Mouse (Mus musculus): ENCODE measurements around the gene Atp5e. TPM values are rescaled to one million over a fixed set of nuclear protein-coding genes. Genes with fewer than 3 reads are reported as not detected.

Atp5e gene
- polyA plus RNA-seq, 1 experiment, result 1,071 TPM

- H3K27me3 ChIP-seq (replicated peaks; ENCODE audit: control insufficient read depth, insufficient read depth, low read length), result no peaks in the 10 kb centered on the region
- peak; percentile 7 for DNase-seq
- 70% methylated on average over 2 of the region's 2 CpGs for WGBS
Measured at GRCm38 (mm10) chr2:174492858-174493257, 29.0 kb upstream of the Atp5e start.

GRCm38 (mm10) chr2:174487005-174487404, 23.1 kb upstream of the Atp5e start:
- no peak for DNase-seq
- Histone ChIP-seq H3K27ac (ENCODE audit: insufficient read depth, low read depth, low read length) (no peak overlapping the region), H3K27me3 (replicated peaks; ENCODE audit: control insufficient read depth, insufficient read depth, low read length) (no peaks in the 10 kb centered on the region), H3K4me3 (ENCODE audit: insufficient read depth, low read depth, low read length) (no peak overlapping the region), H3K4me1 (ENCODE audit: control insufficient read depth, insufficient read depth, low read length) (no peaks in the 10 kb centered on the region), H3K36me3 (ENCODE audit: control insufficient read depth, insufficient read depth, low read length) (no peaks in the 10 kb centered on the region)
- TF ChIP-seq POLR2A (IDR thresholded peaks at IDR 0.05; ENCODE audit: low read depth, low read length), result no peak
- no peak for TF ChIP-seq CTCF (conservative IDR thresholded peaks at IDR 0.05; ENCODE audit: insufficient read depth, insufficient read length, low read depth, low read length)
- WGBS, result 84% methylated on average over 5 of the region's 5 CpGs

More at GRCm38 (mm10) chr2:174492858-174493257, 29.0 kb upstream of the Atp5e start:
- Histone ChIP-seq H3K36me3 (ENCODE audit: control insufficient read depth, insufficient read depth, low read length) (no peaks in the 10 kb centered on the region), H3K27ac (ENCODE audit: insufficient read depth, low read depth, low read length) (no peak overlapping the region), H3K4me3 (ENCODE audit: insufficient read depth, low read depth, low read length) (no peak overlapping the region), H3K4me1 (ENCODE audit: control insufficient read depth, insufficient read depth, low read length) (no peaks in the 10 kb centered on the region)
- TF ChIP-seq CTCF (conservative IDR thresholded peaks at IDR 0.05; ENCODE audit: insufficient read depth, insufficient read length, low read depth, low read length), result peak; percentile 45
- no peak for TF ChIP-seq POLR2A (IDR thresholded peaks at IDR 0.05; ENCODE audit: low read depth, low read length)

DNA sequence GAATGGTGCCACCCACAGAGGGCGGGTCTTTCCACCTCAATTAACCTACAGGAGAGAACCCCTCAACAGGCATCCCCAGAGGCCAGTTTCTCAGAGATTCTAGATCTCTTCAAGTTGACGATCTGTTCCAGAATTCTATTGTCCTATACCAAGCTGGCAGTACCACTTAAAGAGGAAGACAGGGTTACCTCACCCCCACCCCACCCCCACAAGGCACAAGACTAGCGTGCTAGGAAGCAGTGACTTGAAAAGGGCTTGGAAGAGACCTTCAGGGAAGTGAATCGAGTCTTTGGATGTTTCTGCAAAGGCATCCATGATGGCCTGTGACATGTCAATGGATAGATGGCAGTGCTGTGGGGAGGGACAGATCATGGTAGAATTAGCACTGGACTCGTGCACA, 14.8 kb upstream of the Atp5e start:
- H3K27me3 ChIP-seq (replicated peaks; ENCODE audit: control insufficient read depth, insufficient read depth, low read length), result no peaks in the 10 kb centered on the region
- TF ChIP-seq POLR2A (IDR thresholded peaks at IDR 0.05; ENCODE audit: low read depth, low read length) (no peak), CTCF (conservative IDR thresholded peaks at IDR 0.05; ENCODE audit: insufficient read depth, insufficient read length, low read depth, low read length) (no peak)
- DNase-seq, result no peak
- no peaks in the 10 kb centered on the region for H3K36me3 ChIP-seq (ENCODE audit: control insufficient read depth, insufficient read depth, low read length)
- H3K4me3 ChIP-seq (ENCODE audit: insufficient read depth, low read depth, low read length), result no peak overlapping the region
- H3K27ac ChIP-seq (ENCODE audit: insufficient read depth, low read depth, low read length), result no peak overlapping the region
- 74% methylated on average over 5 of the region's 5 CpGs for whole genome bisulfite sequencing
- no peaks in the 10 kb centered on the region for H3K4me1 ChIP-seq (ENCODE audit: control insufficient read depth, insufficient read depth, low read length)

GRCm38 (mm10) chr2:174477543-174478319, 13.8 kb upstream of the Atp5e start:
- Histone ChIP-seq H3K36me3 (ENCODE audit: control insufficient read depth, insufficient read depth, low read length) (no peaks in the 10 kb centered on the region), H3K27ac (ENCODE audit: insufficient read depth, low read depth, low read length) (no peak overlapping the region), H3K4me1 (ENCODE audit: control insufficient read depth, insufficient read depth, low read length) (no peaks in the 10 kb centered on the region), H3K4me3 (ENCODE audit: insufficient read depth, low read depth, low read length) (no peak overlapping the region), H3K27me3 (replicated peaks; ENCODE audit: control insufficient read depth, insufficient read depth, low read length) (no peaks in the 10 kb centered on the region)
- TF ChIP-seq POLR2A (IDR thresholded peaks at IDR 0.05; ENCODE audit: low read depth, low read length) (no peak), CTCF (conservative IDR thresholded peaks at IDR 0.05; ENCODE audit: insufficient read depth, insufficient read length, low read depth, low read length) (no peak)
- WGBS, result 68% methylated on average over 3 of the region's 3 CpGs
- no peak for DNase-seq

DNA sequence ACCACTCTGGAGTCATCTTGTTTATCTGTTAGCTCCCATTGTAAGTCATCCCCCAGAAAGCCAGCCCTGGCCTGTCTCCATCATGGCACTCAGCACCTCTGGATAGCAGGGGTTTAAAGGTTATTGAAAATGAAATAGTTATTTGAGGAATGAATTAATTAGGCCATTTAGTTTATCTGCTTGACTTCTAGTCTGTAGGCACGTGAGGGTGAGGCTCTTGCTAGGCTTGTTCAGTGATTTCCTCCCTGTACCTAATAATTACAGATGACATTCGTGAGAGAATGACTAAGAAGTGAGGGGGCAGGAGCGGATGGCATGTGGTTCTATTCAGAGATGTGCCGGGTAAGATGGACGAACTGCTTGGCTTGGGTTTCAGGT, 9.6 kb upstream of the Atp5e start:
- TF ChIP-seq CTCF (conservative IDR thresholded peaks at IDR 0.05; ENCODE audit: insufficient read depth, insufficient read length, low read depth, low read length) (no peak), POLR2A (IDR thresholded peaks at IDR 0.05; ENCODE audit: low read depth, low read length) (no peak)
- WGBS, result 71% methylated on average over 5 of the region's 5 CpGs
- H3K4me1 ChIP-seq (ENCODE audit: control insufficient read depth, insufficient read depth, low read length), result peaks cover 5% of the 10 kb centered on the region; the same call in 1 of the 2 replicates
- H3K36me3 ChIP-seq (ENCODE audit: control insufficient read depth, insufficient read depth, low read length), result no peaks in the 10 kb centered on the region
- no peaks in the 10 kb centered on the region for H3K27me3 ChIP-seq (replicated peaks; ENCODE audit: control insufficient read depth, insufficient read depth, low read length)
- no peak overlapping the region for H3K4me3 ChIP-seq (ENCODE audit: insufficient read depth, low read depth, low read length)
- DNase-seq, result no peak
- H3K27ac ChIP-seq (ENCODE audit: insufficient read depth, low read depth, low read length), result no peak overlapping the region

DNA sequence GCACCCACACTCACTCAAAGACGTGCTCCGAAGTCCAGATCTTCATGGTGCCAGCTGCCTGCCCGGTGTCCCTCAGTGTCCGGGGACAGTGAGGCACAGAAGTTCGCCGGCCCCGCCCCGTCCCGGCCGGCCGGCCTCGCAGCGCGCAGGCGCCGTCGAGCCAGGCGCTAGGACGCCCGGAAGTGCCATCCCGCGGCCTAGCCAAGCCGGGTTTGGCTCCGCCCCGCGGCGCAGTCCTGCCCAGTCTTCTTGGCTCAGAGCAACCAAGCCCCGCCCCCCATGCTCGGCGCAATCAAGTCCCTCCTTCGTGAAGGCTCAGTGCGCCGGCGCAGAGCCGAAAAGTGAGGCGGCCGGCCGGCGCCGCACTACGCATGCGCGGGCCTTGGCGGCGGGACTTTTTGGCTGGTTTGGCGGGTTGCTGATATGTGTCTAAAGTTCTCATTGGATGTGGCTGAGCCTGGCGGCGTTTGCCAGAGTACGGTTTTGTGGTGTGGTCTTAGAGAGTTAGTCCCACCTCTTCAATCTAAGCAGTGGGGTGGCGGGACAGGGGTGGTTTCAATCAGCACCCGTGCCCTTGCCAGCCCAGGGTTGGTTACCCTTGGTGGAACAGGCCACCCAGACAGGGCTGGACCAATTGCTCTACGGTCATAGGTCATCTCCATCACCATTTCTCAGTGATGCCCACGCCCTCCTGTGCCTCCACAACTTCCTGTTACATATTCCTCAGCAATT, 9.1 kb upstream of the Atp5e start, which contains the start of gene Prelid3b:
Gene Prelid3b (minus strand): TSS at position 264 of the 732 bp plus-strand sequence.
- H3K27ac ChIP-seq (ENCODE audit: insufficient read depth, low read depth, low read length), result peak within 1 kb of the TSS; percentile 73
- H3K4me1 ChIP-seq (ENCODE audit: control insufficient read depth, insufficient read depth, low read length), result peaks cover 5% of the 10 kb centered on the region; the same call in 1 of the 2 replicates
- peak within 1 kb of the TSS; percentile 78 for H3K4me3 ChIP-seq (ENCODE audit: insufficient read depth, low read depth, low read length)
- under 1% methylated on average over 53 of the region's 53 CpGs for WGBS
- TF ChIP-seq POLR2A (IDR thresholded peaks at IDR 0.05; ENCODE audit: low read depth, low read length) (no peak), CTCF (conservative IDR thresholded peaks at IDR 0.05; ENCODE audit: insufficient read depth, insufficient read length, low read depth, low read length) (no peak)
- no peaks in the 10 kb centered on the region for H3K27me3 ChIP-seq (replicated peaks; ENCODE audit: control insufficient read depth, insufficient read depth, low read length)
- H3K36me3 ChIP-seq (ENCODE audit: control insufficient read depth, insufficient read depth, low read length), result no peaks in the 10 kb centered on the region
- DNase-seq, result peak; percentile 100

- no peaks in the 10 kb centered on the region for H3K36me3 ChIP-seq (ENCODE audit: control insufficient read depth, insufficient read depth, low read length)
- no peak for TF ChIP-seq POLR2A (IDR thresholded peaks at IDR 0.05; ENCODE audit: low read depth, low read length)
- TF ChIP-seq CTCF (conservative IDR thresholded peaks at IDR 0.05; ENCODE audit: insufficient read depth, insufficient read length, low read depth, low read length), result no peak
- WGBS, result 7% methylated on average over 30 of the region's 30 CpGs
- H3K27me3 ChIP-seq (replicated peaks; ENCODE audit: control insufficient read depth, insufficient read depth, low read length), result no peaks in the 10 kb centered on the region
- no peak for DNase-seq
- H3K4me1 ChIP-seq (ENCODE audit: control insufficient read depth, insufficient read depth, low read length), result peaks cover 5% of the 10 kb centered on the region; the same call in 1 of the 2 replicates
- peak overlapping the region; percentile 73 for H3K27ac ChIP-seq (ENCODE audit: insufficient read depth, low read depth, low read length)
- peak overlapping the region; percentile 78 for H3K4me3 ChIP-seq (ENCODE audit: insufficient read depth, low read depth, low read length)
Measured at GRCm38 (mm10) chr2:174472407-174472806, 8.5 kb upstream of the Atp5e start.

All from kidney, adult 2 months (tissue).